Comparison of ENCODE assay signal across 8 mouse cellular contexts in the genomic region with DNA sequence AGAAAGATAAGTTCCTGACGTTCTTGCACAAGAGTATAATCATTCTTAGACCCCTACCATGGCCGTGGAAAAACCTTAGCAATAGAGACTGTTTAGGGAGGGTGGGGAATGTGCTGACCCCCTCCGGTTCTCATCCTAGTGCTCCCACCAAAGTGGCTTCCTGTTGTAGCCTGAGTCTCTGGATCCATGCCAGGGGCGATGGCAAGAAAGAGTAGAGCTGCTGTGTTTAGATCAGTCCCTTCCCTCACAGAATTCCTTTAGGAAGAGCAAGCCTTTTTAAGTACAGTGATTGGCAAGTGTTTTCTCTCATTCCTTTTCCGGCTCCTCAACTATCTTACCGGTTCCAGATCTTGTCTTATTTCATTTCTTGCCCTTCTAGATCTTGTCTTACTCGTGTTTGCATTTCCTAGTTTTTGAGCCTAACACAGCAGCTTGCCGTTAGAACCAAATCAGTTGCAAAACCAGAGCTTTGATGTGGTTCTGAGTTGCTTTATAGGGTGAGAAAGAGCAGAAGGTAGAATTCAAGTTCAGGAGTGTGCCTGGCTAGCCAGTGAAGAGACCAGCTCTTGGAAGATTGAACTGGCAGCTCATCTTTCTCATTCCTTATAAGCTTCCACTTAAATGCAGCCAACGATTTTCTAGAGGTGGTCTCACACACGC. TPM values are rescaled to one million over a fixed set of nuclear protein-coding genes. Genes with fewer than 3 reads are reported as not detected.
DNase-seq lines count a peak whose midpoint lies in the region; ATAC-seq and TF ChIP-seq lines count a peak whose summit lies in the region.
"Had no signal": no experiment of that assay in that cellular context is flagged by ENCODE, and none has a peak within 500 bp of the region (broad histone marks: within the 10 kb centered on the region; RNA-seq: fewer than 3 reads in every experiment).

No protein-coding gene starts in this region.

- H3K27me3 ChIP-seq in embryonic facial prominence, embryonic 12.5 days = peaks cover 26% of the 10 kb centered on the region
- peaks cover 7% of the 10 kb centered on the region; the same call in 1 of the 2 replicates for H3K27me3 ChIP-seq in hindbrain, embryonic 15.5 days
- H3K27me3 ChIP-seq in liver, postnatal 0 days (ENCODE audit: insufficient read depth, low read length) = peaks cover 6% of the 10 kb centered on the region
- H3K27me3 ChIP-seq in stomach, embryonic 16.5 days (ENCODE audit: control insufficient read depth, insufficient read depth, low read length) = 0 out of 2 replicates have a peak, but pooled peaks cover 6% of the 10 kb centered on the region

- peak; percentile 19 to 27 for DNase-seq in thymus, postnatal 36 days
- no peak for DNase-seq in thymus, postnatal 25 days
- peak; percentile 33 for DNase-seq in liver, postnatal 0 days
- no peak for DNase-seq in layer of hippocampus, adult 11-12 months (ENCODE audit: low spot score)

- H3K4me2 ChIP-seq in embryonic facial prominence, embryonic 12.5 days (replicated peaks) = peak overlapping the region; percentile 97
- H3K4me2 ChIP-seq in hindbrain, embryonic 15.5 days = peak overlapping the region; percentile 93
- H3K4me2 ChIP-seq in liver, postnatal 0 days (ENCODE audit: low read depth, low read length) = peak overlapping the region; percentile 100
- peak overlapping the region; percentile 95 for H3K4me2 ChIP-seq in stomach, embryonic 16.5 days (ENCODE audit: low read depth, low read length)

- no peaks in the 10 kb centered on the region for H3K9me3 ChIP-seq in embryonic facial prominence, embryonic 12.5 days
- no peaks in the 10 kb centered on the region for H3K9me3 ChIP-seq in hindbrain, embryonic 15.5 days
- no peaks in the 10 kb centered on the region for H3K9me3 ChIP-seq in liver, postnatal 0 days (ENCODE audit: low read length)
- no peaks in the 10 kb centered on the region for H3K9me3 ChIP-seq in stomach, embryonic 16.5 days (replicated peaks; ENCODE audit: control insufficient read depth, low read length)

- no peak overlapping the region for H3K9ac ChIP-seq in embryonic facial prominence, embryonic 12.5 days
- peak overlapping the region; percentile 14; the same call in 1 of the 2 replicates for H3K9ac ChIP-seq in hindbrain, embryonic 15.5 days
- H3K9ac ChIP-seq in liver, postnatal 0 days (replicated peaks) = peak overlapping the region; percentile 93
- H3K9ac ChIP-seq in stomach, embryonic 16.5 days (ENCODE audit: low read length) = no peak overlapping the region; the same call in 1 of the 2 replicates

- no peaks in the 10 kb centered on the region for H3K36me3 ChIP-seq in embryonic facial prominence, embryonic 12.5 days
- no peaks in the 10 kb centered on the region for H3K36me3 ChIP-seq in hindbrain, embryonic 15.5 days
- H3K36me3 ChIP-seq in liver, postnatal 0 days (replicated peaks; ENCODE audit: insufficient read depth, low read length) = peaks cover 12% of the 10 kb centered on the region
- H3K36me3 ChIP-seq in stomach, embryonic 16.5 days (ENCODE audit: control insufficient read depth, insufficient read depth, low read length) = no peaks in the 10 kb centered on the region

- H3K4me3 ChIP-seq in embryonic facial prominence, embryonic 12.5 days = peak overlapping the region; percentile 89
- peak overlapping the region; percentile 83 for H3K4me3 ChIP-seq in hindbrain, embryonic 15.5 days
- peak overlapping the region; percentile 87 for H3K4me3 ChIP-seq in liver, postnatal 0 days (ENCODE audit: low read depth, low read length)
- H3K4me3 ChIP-seq in stomach, embryonic 16.5 days (replicated peaks; ENCODE audit: low read length) = peak overlapping the region; percentile 88

- TF ChIP-seq EP300 in liver, postnatal 0 days (IDR thresholded peaks at IDR 0.05; ENCODE audit: low read depth) = no peak

- ATAC-seq in embryonic facial prominence, embryonic 12.5 days (ENCODE audit: insufficient number of reproducible peaks, insufficient read depth, low FRiP score, low TSS enrichment) = no peak
- no peak for ATAC-seq in hindbrain, embryonic 15.5 days (ENCODE audit: low FRiP score, low read depth)
- ATAC-seq in liver, postnatal 0 days = no peak
- no peak for ATAC-seq in stomach, embryonic 16.5 days (ENCODE audit: insufficient read depth, low FRiP score)

- 31% methylated on average over 10 of the region's 10 CpGs for WGBS in embryonic facial prominence, embryonic 12.5 days
- WGBS in hindbrain, embryonic 15.5 days = 35% methylated on average over 10 of the region's 10 CpGs
- WGBS in liver, postnatal 0 days (ENCODE audit: insufficient replicate concordance) = 36% methylated on average over 10 of the region's 10 CpGs
- 32% methylated on average over 10 of the region's 10 CpGs for WGBS in stomach, embryonic 16.5 days

- no peak for TF ChIP-seq CTCF in liver, postnatal 0 days (IDR thresholded peaks at IDR 0.05; ENCODE audit: low read depth)

- peaks cover 29% of the 10 kb centered on the region for H3K4me1 ChIP-seq in embryonic facial prominence, embryonic 12.5 days
- H3K4me1 ChIP-seq in hindbrain, embryonic 15.5 days (replicated peaks) = peaks cover 59% of the 10 kb centered on the region
- H3K4me1 ChIP-seq in liver, postnatal 0 days (ENCODE audit: insufficient read depth) = peaks cover 35% of the 10 kb centered on the region
- H3K4me1 ChIP-seq in stomach, embryonic 16.5 days (ENCODE audit: control insufficient read depth, insufficient read depth, low read length) = peaks cover 33% of the 10 kb centered on the region

- H3K27ac ChIP-seq in embryonic facial prominence, embryonic 12.5 days = no peak overlapping the region
- no peak overlapping the region for H3K27ac ChIP-seq in hindbrain, embryonic 15.5 days (replicated peaks)
- 0 out of 2 replicates have a peak overlapping the region, but pooled peaks have one; percentile 1 for H3K27ac ChIP-seq in liver, postnatal 0 days (ENCODE audit: low read depth)
- peak overlapping the region; percentile 11; the same call in 1 of the 2 replicates for H3K27ac ChIP-seq in stomach, embryonic 16.5 days (ENCODE audit: low read length)

RNA-seq across cellular contexts. Expression of a gene that starts 1.9 kb away (rescaled TPM):
- polyA plus RNA-seq in embryonic facial prominence, embryonic 12.5 days (2016; fragmentation: Nextera tagmentation; extraction: Ambion mirVana) = 16.5 and 17.9 TPM in 2 replicates
- 18.9 and 20.6 TPM in 2 replicates for polyA plus RNA-seq in hindbrain, embryonic 15.5 days (2015; fragmentation: Nextera tagmentation; extraction: Ambion mirVana)
- 14.0 and 14.7 TPM in 2 replicates for polyA plus RNA-seq in liver, postnatal 0 days (2015; fragmentation: Nextera tagmentation; extraction: Ambion mirVana)
- 26.0 and 28.5 TPM in 2 replicates for polyA plus RNA-seq in stomach, embryonic 16.5 days (2015; fragmentation: Nextera tagmentation; extraction: Ambion mirVana)

RNA-seq across cellular contexts. Expression of a gene that starts 15.0 kb away (rescaled TPM):
- polyA plus RNA-seq in embryonic facial prominence, embryonic 12.5 days (2016; fragmentation: Nextera tagmentation; extraction: Ambion mirVana) = 1.3 and 1.5 TPM in 2 replicates
- 1.0 and 1.5 TPM in 2 replicates for polyA plus RNA-seq in hindbrain, embryonic 15.5 days (2015; fragmentation: Nextera tagmentation; extraction: Ambion mirVana)
- 0.36 and 0.52 TPM in 2 replicates for polyA plus RNA-seq in liver, postnatal 0 days (2015; fragmentation: Nextera tagmentation; extraction: Ambion mirVana)
- polyA plus RNA-seq in stomach, embryonic 16.5 days (2015; fragmentation: Nextera tagmentation; extraction: Ambion mirVana) = 2.9 and 4.0 TPM in 2 replicates

RNA-seq across cellular contexts. Expression of a gene that starts 19.2 kb away (rescaled TPM):
- polyA plus RNA-seq in embryonic facial prominence, embryonic 12.5 days (2016; fragmentation: Nextera tagmentation; extraction: Ambion mirVana) = 0.38 and 0.47 TPM in 2 replicates
- 0.80 and 0.96 TPM in 2 replicates for polyA plus RNA-seq in hindbrain, embryonic 15.5 days (2015; fragmentation: Nextera tagmentation; extraction: Ambion mirVana)
- 1.7 and 1.9 TPM in 2 replicates for polyA plus RNA-seq in liver, postnatal 0 days (2015; fragmentation: Nextera tagmentation; extraction: Ambion mirVana)
- polyA plus RNA-seq in stomach, embryonic 16.5 days (2015; fragmentation: Nextera tagmentation; extraction: Ambion mirVana) = 1.4 and 2.0 TPM in 2 replicates

RNA-seq across cellular contexts. Expression of a gene that starts 25.1 kb away (rescaled TPM):
- polyA plus RNA-seq in embryonic facial prominence, embryonic 12.5 days (2016; fragmentation: Nextera tagmentation; extraction: Ambion mirVana) = not detected in 2 replicates
- not detected in 2 replicates for polyA plus RNA-seq in hindbrain, embryonic 15.5 days (2015; fragmentation: Nextera tagmentation; extraction: Ambion mirVana)
- polyA plus RNA-seq in liver, postnatal 0 days (2015; fragmentation: Nextera tagmentation; extraction: Ambion mirVana) = not detected in 2 replicates
- 22.2 and 38.3 TPM in 2 replicates for polyA plus RNA-seq in stomach, embryonic 16.5 days (2015; fragmentation: Nextera tagmentation; extraction: Ambion mirVana)
- polyA plus RNA-seq: embryonic facial prominence, embryonic 11.5 days had no signal

RNA-seq across cellular contexts. Expression of a gene that starts 32.1 kb away (rescaled TPM):
- polyA plus RNA-seq in embryonic facial prominence, embryonic 12.5 days (2016; fragmentation: Nextera tagmentation; extraction: Ambion mirVana) = 1.3 and 1.6 TPM in 2 replicates
- polyA plus RNA-seq in hindbrain, embryonic 15.5 days (2015; fragmentation: Nextera tagmentation; extraction: Ambion mirVana) = 71.6 and 73.5 TPM in 2 replicates
- 0.06 and 0.14 TPM in 2 replicates for polyA plus RNA-seq in liver, postnatal 0 days (2015; fragmentation: Nextera tagmentation; extraction: Ambion mirVana)
- polyA plus RNA-seq in stomach, embryonic 16.5 days (2015; fragmentation: Nextera tagmentation; extraction: Ambion mirVana) = 2.1 and 2.5 TPM in 2 replicates

Comparison
In these comparisons a context has a peak if more than half of its experiments do, and no peak if none do; other contexts are left out.
1. DNase-seq: peak in thymus, postnatal 36 days (2 of 2) and liver, postnatal 0 days (single experiment); none in thymus, postnatal 25 days (single experiment) and layer of hippocampus, adult 11-12 months (single experiment).
2. H3K27ac ChIP-seq: peak in liver, postnatal 0 days (single experiment) and stomach, embryonic 16.5 days (single experiment); none in embryonic facial prominence, embryonic 12.5 days (single experiment) and hindbrain, embryonic 15.5 days (single experiment).
3. H3K9ac ChIP-seq: peak in hindbrain, embryonic 15.5 days (single experiment) and liver, postnatal 0 days (single experiment); none in embryonic facial prominence, embryonic 12.5 days (single experiment) and stomach, embryonic 16.5 days (single experiment).
4. Peak in every context shown above with its lines, with median percentiles within 50 percentile points of each other: H3K4me2 ChIP-seq and H3K4me3 ChIP-seq.